Mouse (Mus musculus) right cerebral cortex, postnatal 14 days (tissue): ENCODE measurements at regions not wholly inside any gene's neighbourhood (a gene's known extent, or its start where the extent isn't known, plus 50 kb on each side); places are given as distances from the start of the nearest gene placed in this dataset.
A peak's percentile ranks its signal among the peaks of the same experiment; 100 is the strongest.

Source experiments
- DNase-seq: peaks from one replicate; pipeline ENCODE4 v3.0.0; 2022

DNA sequence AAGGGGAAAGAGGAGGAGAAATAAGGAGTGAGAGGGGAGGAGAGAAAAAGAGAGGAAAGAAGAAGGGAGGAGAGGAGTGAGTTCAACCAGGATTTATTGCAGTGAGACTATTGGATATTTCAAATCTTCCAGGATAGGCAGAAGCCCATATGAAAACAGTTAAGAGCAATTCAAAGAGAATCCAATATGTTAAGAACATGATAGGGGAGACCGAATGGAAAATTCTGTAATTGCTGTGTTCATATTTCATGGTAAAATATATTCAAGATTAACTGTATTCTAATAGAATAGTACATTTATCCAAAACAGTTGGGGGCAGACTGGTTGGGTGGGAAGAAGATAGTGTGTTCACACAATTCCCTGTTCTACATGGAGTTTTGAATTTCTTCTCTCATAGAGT, 96.3 kb upstream of the Pdzrn3 start:
- DNase-seq: no peak

GRCm38 (mm10) chr6:101473257-101473925, 95.7 kb upstream of the Pdzrn3 start:
- DNase-seq: peak; percentile 24

DNA sequence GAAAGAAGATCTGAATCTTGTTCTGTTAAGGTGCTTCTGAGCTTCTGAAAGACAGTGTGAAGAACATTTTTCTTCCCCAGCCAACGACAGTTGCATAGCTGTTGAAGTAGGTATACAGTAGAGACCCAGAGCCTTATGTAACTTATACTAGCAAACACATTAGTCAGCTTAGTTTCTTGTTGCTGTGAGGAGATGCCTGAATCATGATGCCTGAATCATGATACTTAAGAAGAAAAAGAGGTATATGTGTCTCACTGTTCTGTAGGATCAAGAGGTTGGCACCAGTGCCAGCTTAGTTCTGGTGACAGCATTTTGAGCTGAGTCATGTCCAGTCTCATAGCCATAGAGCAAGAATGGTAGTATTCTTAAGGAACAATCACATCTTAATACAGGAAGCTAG, 87.2 kb upstream of the Pdzrn3 start:
- no peak for DNase-seq

- DNase-seq: no peak
Observed at GRCm38 (mm10) chr6:101463812-101464320, 86.2 kb upstream of the Pdzrn3 start.

- no peak for DNase-seq
Observed at GRCm38 (mm10) chr6:101446720-101447119, 69.0 kb upstream of the Pdzrn3 start.

GRCm38 (mm10) chr6:101446316-101446715, 68.6 kb upstream of the Pdzrn3 start:
- DNase-seq: no peak

- DNase-seq: no peak
Observed at GRCm38 (mm10) chr6:101432769-101433168, 55.1 kb upstream of the Pdzrn3 start.

- DNase-seq: no peak
Observed at GRCm38 (mm10) chr6:101429634-101430033, 51.9 kb upstream of the Pdzrn3 start.
